Mouse (Mus musculus): ENCODE results near the gene Olfr1380. TPM values are rescaled to one million over a fixed set of nuclear protein-coding genes. Genes with fewer than 3 reads are reported as not detected.
"Not testable (repeated sequence)": the region's sequence is repeated elsewhere in the genome, so short reads cannot be mapped to it uniquely, and the experiment has no call there.

Gene Olfr1380
- polyA plus RNA-seq, 1 experiment from 2014 or later: not detected

DNA sequence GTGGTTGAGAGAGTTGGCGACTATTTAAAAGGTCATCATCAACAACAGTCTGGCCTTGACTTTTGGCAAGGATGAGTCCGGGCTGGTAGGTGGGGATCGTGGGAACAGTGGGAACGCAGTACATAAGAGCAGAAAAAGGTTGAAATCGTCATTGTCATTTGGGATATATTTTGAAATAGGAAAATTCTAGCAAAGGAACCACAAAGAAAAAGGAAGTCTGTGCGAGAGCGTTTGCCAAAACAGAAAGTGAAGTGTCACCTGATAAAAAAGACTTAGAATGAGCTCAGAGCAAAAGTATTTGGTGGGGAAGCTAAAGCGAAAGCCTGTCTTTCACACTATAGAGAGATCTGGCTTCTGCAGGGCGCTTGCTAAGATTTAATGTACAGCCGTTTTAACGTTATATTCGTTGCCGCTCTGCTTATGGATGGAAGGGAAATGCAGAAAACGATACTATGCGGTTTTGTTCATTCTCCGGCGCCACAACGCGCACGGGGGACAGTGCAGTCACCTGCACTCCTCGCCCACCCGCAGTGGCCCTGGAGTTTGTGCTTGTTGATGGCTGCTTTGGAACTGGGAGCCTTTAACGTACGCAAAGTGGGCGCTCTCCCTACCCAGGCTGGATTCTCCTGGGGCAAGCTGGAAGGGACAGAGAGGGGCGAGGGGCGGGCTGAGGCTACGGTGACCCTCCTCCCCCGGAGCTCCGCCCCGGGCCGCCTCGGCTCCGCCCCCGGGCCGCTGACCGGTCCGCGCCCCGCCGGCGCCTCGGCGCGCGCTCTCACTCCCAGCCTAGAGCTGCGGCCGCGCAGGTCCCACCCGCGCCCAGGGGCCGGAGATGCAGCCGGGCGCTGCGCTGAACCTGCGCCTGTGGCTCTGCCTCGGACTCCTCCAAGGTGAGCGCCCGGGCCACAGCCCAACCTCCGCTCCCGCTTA is 52.5 kb downstream of the Olfr1380 start, which contains the start of gene Flt4:
TSS of gene Flt4 (plus strand) at position 326 of the 930 bp plus-strand sequence.
- H3K36me3 ChIP-seq; H3K9me3 ChIP-seq; H3K27ac ChIP-seq (replicated peaks): not testable (repeated sequence)
- H3K27me3 ChIP-seq: peaks cover 66% of the 10 kb centered on the region
- 5% methylated on average over 49 of the region's 61 CpGs for WGBS
- peak within 1 kb of the TSS; percentile 42 for H3K4me3 ChIP-seq
- H3K4me1 ChIP-seq (replicated peaks): peaks cover 14% of the 10 kb centered on the region
- H3K4me2 ChIP-seq: peak within 1 kb of the TSS; percentile 61
- peak within 1 kb of the TSS; percentile 52 for H3K9ac ChIP-seq
- peak; percentile 66 for ATAC-seq (ENCODE audit: low read depth)

DNA sequence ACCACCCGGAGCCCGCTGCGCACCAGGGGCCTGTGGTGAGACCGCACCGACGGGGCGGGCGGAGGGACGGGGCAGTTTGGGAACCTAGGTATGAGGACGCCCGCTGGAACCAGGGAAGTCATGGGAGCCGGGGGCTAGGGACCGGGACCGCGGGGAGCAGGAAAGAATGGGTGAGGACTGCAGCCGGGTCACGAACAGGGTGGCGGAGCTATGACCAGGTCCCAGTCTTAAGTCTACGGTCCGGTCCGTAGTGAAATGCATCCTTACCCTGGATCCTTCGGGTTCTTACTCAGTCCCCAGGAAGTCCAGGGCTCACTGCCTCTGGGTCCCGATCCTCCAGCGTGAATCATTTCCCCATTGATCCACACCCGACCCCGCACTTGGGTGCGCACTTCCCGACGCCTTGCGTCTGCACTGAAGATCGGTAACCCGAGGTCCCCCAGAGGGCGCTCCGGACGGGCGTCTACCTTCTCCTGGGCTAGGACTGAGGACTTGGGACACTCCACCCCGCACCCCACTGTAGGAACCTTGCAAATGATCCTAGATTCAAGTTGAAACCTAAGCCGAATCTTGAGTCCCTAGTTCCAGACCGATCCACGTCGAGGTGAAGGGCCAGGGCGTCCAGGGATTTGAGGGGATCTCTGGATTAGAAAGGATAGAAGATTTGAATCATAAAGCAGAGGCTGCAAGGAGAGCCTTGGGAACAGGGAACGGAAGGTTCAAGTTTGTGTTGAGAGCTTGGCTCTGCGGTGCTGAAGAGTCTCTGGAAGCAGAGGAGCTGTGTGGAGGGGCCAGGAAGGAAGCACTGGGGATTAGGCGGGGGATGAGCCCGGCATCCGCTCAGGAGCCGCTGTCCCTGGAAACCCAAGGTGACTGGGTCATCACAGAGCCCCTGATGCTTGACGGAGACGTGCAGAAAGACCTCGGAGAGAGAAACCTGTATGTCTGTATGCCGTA is 53.5 kb downstream of the Olfr1380 start:
- 0 out of 2 replicates have a peak, but pooled peaks have one; percentile 18 for ATAC-seq (ENCODE audit: low read depth)
- 1% methylated on average over 50 of the region's 52 CpGs for WGBS
- H3K4me1 ChIP-seq (replicated peaks): peaks cover 14% of the 10 kb centered on the region
- peak overlapping the region; percentile 38 for H3K9ac ChIP-seq
- H3K4me3 ChIP-seq: peak overlapping the region; percentile 42
- H3K9me3 ChIP-seq; H3K36me3 ChIP-seq; H3K27ac ChIP-seq (replicated peaks): not testable (repeated sequence)
- H3K27me3 ChIP-seq: peaks cover 74% of the 10 kb centered on the region
- peak overlapping the region; percentile 61 for H3K4me2 ChIP-seq

DNA sequence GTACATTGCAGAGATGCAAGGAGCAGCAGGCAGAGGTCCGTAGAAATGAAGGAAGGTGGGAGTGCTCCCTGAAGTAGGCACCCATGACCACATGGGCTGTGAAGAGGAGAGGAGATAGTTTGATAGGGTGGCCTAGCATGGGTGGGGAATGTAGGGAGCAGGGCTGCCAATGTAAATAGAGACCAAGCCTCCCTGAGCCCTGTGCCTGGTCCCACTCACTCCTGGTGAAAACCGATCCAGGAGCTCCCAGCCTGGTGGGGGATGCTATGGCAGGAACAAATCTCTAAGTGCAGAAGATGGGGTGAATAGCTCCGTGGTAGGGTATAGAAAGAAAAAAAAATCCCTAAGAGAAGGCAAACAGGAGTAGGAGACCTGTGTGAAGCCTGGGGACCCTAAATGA is 54.7 kb downstream of the Olfr1380 start:
- 24% methylated on average over 3 of the region's 3 CpGs for WGBS
- not testable (repeated sequence) for H3K27ac ChIP-seq (replicated peaks); H3K9ac ChIP-seq; H3K36me3 ChIP-seq; H3K4me3 ChIP-seq; ATAC-seq (ENCODE audit: low read depth); H3K4me2 ChIP-seq; H3K9me3 ChIP-seq
- Histone ChIP-seq H3K4me1 (replicated peaks) (peaks cover 14% of the 10 kb centered on the region), H3K27me3 (peaks cover 78% of the 10 kb centered on the region)

GRCm38 (mm10) chr11:49612154-49612553 is 55.5 kb downstream of the Olfr1380 start:
- Histone ChIP-seq H3K27me3 (peaks cover 78% of the 10 kb centered on the region), H3K4me1 (replicated peaks) (peaks cover 14% of the 10 kb centered on the region), H3K4me2 (no peak overlapping the region), H3K4me3 (no peak overlapping the region), H3K9me3 (no peaks in the 10 kb centered on the region), H3K36me3 (no peaks in the 10 kb centered on the region), H3K9ac (no peak overlapping the region), H3K27ac (replicated peaks) (no peak overlapping the region)
- ATAC-seq (ENCODE audit: low read depth): no peak
- WGBS: 49% methylated on average over 3 of the region's 3 CpGs

GRCm38 (mm10) chr11:49613349-49613748 is 56.7 kb downstream of the Olfr1380 start:
- ATAC-seq (ENCODE audit: low read depth): no peak
- 5% methylated on average over 10 of the region's 10 CpGs for WGBS
- peaks cover 69% of the 10 kb centered on the region for H3K27me3 ChIP-seq

More at GRCm38 (mm10) chr11:49613349-49613748, 56.7 kb downstream of the Olfr1380 start:
- Histone ChIP-seq H3K4me3 (no peak overlapping the region), H3K4me2 (no peak overlapping the region), H3K9ac (no peak overlapping the region), H3K27ac (replicated peaks) (no peak overlapping the region), H3K9me3 (no peaks in the 10 kb centered on the region), H3K4me1 (replicated peaks) (peaks cover 14% of the 10 kb centered on the region), H3K36me3 (no peaks in the 10 kb centered on the region)

Other genes starting within 250 kb of the Olfr1380 start
- not detected in 2 replicates for gene Olfr1391, start 234.1 kb upstream of the Olfr1380 start, polyA plus RNA-seq (2015; fragmentation: Nextera tagmentation; extraction: Ambion mirVana)
- not detected in 2 replicates for gene Olfr1390, start 221.7 kb upstream of the Olfr1380 start, polyA plus RNA-seq (2015; fragmentation: Nextera tagmentation; extraction: Ambion mirVana)
- not detected in 2 replicates for gene Olfr1389, start 133.8 kb upstream of the Olfr1380 start, polyA plus RNA-seq (2015; fragmentation: Nextera tagmentation; extraction: Ambion mirVana)
- 0.06 TPM in 1 of 2 replicates, not detected in the other for gene Olfr1388, start 120.3 kb upstream of the Olfr1380 start, polyA plus RNA-seq (2015; fragmentation: Nextera tagmentation; extraction: Ambion mirVana)
- gene Olfr1387, start 101.5 kb upstream of the Olfr1380 start, polyA plus RNA-seq (2015; fragmentation: Nextera tagmentation; extraction: Ambion mirVana): not detected in 2 replicates
- not detected in 2 replicates for gene Olfr1386, start 91.8 kb upstream of the Olfr1380 start, polyA plus RNA-seq (2015; fragmentation: Nextera tagmentation; extraction: Ambion mirVana)
- gene Olfr1385, start 67.8 kb upstream of the Olfr1380 start, polyA plus RNA-seq (2015; fragmentation: Nextera tagmentation; extraction: Ambion mirVana): not detected in 2 replicates
- gene Olfr1384, start 50.2 kb upstream of the Olfr1380 start, polyA plus RNA-seq (2015; fragmentation: Nextera tagmentation; extraction: Ambion mirVana): not detected in 2 replicates
- gene Olfr1383, start 37.2 kb upstream of the Olfr1380 start, polyA plus RNA-seq (2015; fragmentation: Nextera tagmentation; extraction: Ambion mirVana): not detected in 2 replicates
- gene Olfr1382, start 28.6 kb upstream of the Olfr1380 start, polyA plus RNA-seq (2015; fragmentation: Nextera tagmentation; extraction: Ambion mirVana): not detected in 2 replicates
- gene Olfr1381, start 13.4 kb upstream of the Olfr1380 start, polyA plus RNA-seq (2015; fragmentation: Nextera tagmentation; extraction: Ambion mirVana): not detected in 2 replicates
- 2.4 and 2.6 TPM in 2 replicates for gene Flt4, start 52.4 kb downstream of the Olfr1380 start, polyA plus RNA-seq (2015; fragmentation: Nextera tagmentation; extraction: Ambion mirVana)
- not detected in 2 replicates for gene Scgb3a1, start 106.7 kb downstream of the Olfr1380 start, polyA plus RNA-seq (2015; fragmentation: Nextera tagmentation; extraction: Ambion mirVana)
- 42.8 and 52.8 TPM in 2 replicates for gene Cnot6, start 155.8 kb downstream of the Olfr1380 start, polyA plus RNA-seq (2015; fragmentation: Nextera tagmentation; extraction: Ambion mirVana)
- 4.6 and 6.3 TPM in 2 replicates for gene Gfpt2, start 237.3 kb downstream of the Olfr1380 start, polyA plus RNA-seq (2015; fragmentation: Nextera tagmentation; extraction: Ambion mirVana)

All from neural tube, embryonic 13.5 days (tissue).